Mouse (Mus musculus): ENCODE results near the gene Gspt1.

DNA sequence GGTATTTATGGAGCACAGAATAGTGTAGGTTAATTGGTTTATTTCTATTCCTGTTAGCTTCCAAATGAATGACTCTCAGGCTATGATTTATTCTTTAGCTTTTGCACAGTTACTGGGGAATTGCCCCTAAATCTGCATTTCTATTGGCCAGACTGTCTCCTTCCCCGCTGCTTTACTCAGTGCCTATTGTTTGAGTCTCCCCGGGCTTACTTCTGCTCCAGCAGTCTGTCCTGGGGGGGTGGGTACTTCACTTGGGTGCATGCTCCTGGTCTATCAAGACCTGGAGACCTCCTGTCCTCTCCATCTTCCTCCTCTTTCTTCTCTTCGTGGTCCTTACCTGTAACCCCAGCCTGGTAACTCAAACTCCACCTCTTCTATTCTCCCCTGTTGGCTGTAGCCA lies 22.8 kb upstream of the Gspt1 start:
- TF ChIP-seq CHD2 (IDR thresholded peaks at IDR 0.05; ENCODE audit: low read depth, low read length) (no peak), MAFK (IDR thresholded peaks at IDR 0.05; ENCODE audit: insufficient read depth, low read depth, low read length) (no peak), ZC3H11A (IDR thresholded peaks at IDR 0.05; ENCODE audit: borderline replicate concordance, low read depth, low read length) (no peak), ZNF384 (IDR thresholded peaks at IDR 0.05; ENCODE audit: low read depth, low read length) (no peak)
